Mouse (Mus musculus) spleen, postnatal 36 days (tissue): ENCODE results near the gene Tbc1d1.

Experiments
- DNase-seq, 2 experiments: peaks; one replicate each; pipeline ENCODE4 v3.0.0; 2022; ENCODE audit warnings: low spot score in 2 of 2, mixed read lengths in 1 of 2

Tbc1d1 gene

DNA sequence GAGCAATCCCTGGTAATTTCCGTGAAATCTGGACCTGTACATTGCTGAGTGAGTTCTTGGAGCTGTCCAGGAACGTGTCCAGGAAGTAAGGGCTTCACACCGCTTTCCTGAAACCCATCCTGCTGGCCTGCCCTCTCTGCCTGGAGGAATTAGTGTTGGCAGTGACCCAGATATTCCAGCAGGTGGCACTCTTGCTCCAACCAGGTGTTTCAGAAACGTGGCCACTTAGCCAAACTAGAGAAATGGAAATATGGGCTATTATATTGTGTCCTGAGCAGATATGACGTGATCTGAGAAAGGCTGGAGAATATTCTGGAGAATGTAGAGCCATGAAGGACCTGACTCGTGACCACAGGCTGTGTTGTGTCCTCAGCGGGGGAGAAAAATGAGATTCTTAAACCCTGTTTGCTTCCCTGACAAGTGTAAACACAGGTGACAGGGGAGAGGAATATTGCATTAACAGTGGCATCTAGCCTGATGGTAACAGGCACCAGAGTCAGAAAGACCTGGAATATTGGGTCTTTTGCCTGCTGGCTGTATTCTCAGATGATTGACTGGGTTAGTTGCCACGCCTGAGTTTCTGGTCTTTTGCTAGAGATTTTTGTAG, 226.4 kb downstream of the Tbc1d1 start:
- DNase-seq = peak; percentile 71 to 79

DNA sequence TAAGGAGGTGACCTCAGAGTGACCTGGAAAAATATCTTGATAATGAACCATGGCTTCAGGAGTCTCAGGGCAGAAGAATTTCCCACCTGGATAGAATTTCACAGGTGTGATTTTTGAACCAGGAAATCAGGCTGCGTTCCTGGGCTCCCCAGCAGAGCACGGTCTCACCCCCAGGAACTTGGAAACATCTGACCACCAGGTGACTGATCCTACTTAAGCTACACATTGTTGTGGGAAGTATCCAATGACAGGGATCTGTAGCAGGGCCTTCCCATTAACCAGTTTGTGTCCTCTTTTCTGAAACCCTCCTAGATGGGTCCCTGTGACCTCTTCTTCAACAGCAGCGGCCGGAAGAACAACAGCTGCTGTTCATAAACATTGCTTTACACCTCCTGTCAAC, 227.1 kb downstream of the Tbc1d1 start:
- DNase-seq = no peak

DNA sequence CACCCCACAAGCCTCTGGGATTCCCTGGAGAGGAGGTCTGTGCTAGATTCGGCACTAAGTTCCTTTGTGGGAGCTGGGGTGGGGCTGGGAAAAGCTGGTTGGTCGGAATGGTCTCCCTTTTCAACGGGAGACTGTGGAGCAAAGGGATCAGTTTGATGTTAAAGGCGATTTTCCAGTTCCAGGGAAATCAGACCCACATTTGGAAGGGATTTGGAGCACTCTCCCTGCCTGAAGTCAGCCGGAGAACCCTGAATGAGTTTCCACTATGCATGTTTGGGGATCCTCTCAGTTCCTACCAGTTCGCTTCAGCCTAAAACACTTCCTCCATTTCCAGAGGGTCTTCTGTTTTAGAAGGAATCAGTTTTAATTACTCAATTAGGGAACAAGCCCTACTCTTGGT, 228.4 kb downstream of the Tbc1d1 start:
- DNase-seq = no peak

DNA sequence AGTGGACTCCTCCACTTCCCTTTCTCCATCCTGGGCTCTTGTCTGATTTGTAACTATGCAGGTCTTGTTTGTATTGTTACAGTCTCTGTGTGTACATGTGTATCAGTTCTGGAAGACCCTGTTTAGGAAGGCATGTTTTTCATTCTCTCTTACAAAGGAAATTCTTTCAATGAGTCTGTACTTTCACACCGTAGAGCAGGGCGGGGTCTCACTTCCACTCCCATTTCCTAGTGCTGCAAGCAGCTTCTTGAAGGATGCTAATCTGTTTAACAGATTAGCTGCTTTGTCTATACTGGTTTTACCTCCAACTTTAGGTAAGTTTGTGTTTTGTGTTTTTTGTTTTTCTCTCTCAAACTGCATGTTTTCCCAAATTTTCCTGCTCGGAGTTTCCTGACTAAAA, 230.9 kb downstream of the Tbc1d1 start:
- DNase-seq = no peak

DNA sequence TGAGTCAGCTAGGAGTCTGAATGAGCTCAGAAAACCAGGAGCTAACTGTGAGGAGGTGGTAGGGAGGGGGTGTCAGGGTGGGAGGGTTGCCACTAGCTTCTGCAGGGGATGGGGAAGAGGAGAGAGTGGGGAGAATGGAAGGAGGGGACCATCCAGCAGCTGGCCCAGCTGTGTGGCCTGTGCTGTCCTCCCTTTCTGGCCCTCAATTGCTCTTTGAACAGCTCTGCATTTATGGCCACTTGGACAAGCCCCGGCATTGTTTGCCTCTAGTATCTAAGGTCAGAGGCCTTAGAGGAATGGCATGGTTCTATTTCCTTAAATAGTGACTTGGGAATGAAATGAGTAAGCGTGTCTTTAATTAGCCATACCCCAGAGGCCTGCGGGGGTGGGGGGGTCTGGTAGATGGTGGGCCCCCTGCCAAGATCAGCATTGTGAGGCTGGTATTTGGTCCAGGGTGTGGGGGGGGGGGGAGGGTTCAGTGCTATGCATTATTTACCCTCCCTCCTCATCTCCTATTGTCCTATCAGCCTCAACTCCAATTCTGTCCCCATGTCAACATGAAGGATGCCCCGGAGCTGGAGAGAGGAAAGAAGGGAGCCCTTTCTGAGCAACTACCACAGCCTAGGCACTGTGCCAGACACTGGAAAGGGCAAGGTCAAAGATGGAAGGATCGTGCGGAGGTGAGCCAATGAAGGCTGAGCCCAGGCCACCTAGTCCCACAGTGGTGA, 233.3 kb downstream of the Tbc1d1 start:
- no peak for DNase-seq

DNA sequence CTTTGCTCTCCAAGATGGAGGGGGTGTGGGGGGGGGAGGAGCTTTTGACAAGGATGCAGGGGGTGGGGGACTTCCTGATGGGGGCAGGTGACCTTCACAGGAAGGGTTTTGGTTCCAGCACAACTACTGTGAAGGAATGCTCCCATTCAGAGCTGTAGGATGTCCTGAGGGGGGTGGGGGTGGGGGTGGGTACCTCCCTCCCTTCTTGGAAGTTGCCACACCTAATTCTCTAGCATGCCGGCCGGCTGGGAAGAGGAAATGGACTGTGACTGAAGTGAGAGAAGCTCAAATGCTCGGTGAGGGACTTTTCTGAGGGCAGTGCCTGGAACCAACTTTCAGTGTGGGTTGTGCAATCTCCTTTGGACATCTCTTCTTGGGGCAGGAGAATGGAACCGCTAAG, 235.2 kb downstream of the Tbc1d1 start:
- no peak for DNase-seq

DNA sequence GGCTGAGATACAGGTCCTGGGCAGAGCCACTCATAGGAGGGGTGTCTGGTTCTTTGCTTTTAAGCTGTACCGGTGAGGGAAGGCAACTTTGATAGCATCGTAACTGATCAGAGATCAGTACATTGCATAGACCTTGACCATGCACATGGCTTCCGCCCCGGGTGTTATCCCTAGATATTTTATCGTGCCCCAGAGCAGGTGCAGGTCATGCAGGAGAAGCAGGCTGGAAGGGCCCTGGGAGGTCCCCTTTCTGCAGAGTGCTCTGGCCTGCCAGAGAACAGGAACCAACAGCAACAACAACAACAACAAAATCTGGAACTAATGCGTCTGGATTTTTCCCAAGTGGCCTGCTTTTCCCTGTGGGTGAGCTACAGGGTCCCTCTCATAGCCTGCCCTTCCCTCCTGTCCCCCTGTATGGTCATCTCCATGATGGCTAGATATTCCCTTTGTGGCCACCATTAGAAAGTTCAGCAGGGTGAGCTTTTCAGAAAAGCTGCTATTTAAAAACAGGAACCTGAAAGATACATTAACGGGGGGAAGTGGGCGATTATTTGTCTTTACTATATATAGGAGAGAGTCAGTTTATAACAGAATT, 236.4 kb downstream of the Tbc1d1 start:
- peak; percentile 52 to 66 for DNase-seq

DNA sequence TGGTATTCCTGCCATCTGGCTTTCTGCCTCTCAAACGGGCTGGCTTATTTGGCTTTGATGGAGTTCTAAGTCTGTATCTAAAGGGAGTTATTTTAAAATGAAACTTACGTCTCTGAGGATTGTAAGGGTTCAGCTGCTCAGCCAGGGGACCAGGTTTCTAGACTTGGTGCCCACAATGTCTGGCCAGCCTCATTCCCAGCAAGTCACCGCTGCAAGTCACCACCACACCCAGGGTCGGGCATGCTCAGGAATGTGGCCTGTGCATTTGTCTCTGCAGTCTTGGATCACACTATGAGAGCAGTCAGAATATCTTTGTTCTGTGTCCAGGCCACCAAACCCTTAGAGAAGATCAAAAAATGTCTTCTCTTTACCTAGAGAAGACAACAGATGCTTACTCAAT, 237.4 kb downstream of the Tbc1d1 start:
- no peak for DNase-seq

DNA sequence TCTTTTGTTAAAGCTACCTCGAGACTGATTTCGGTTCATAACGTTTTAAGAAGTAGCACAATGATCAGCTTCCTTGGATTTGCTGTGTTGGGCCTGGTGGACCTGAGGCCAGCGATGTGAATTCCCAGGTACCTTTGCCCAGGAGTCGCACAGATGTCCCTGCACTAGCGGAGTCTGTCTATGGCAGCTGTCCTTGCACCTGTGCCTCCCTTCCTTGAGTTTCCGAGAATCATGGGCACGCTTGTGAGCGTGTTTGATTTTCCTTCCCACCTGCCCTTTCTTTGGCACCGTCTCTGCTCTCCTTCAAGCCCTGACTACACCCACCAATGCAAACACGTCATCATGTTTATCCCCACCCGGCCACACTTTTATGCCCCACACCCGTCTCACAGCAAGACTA, 242.1 kb downstream of the Tbc1d1 start:
- DNase-seq = no peak

DNA sequence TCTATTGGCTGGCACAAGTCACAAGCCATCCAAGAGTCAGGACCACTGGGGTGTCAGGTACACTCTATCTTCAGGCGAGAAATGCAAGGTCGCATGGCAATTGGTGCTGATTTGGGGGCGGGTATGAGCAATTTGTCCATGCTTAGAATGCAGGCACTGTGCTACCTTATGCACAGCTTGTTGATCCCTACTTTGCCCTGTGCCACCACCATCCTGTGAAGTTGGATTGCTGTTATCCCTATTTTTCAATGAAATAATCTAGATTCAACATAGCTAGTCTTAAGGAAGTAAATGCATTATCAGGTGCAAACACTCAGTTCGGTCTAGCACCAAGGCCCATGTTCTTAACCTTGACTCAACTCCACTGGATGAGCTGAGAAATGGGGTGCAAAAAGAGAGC, 244.6 kb downstream of the Tbc1d1 start:
- DNase-seq = no peak
